Mouse (Mus musculus) G1E (cell line): ENCODE measurements around the gene Gm19345. TPM values are rescaled to one million over a fixed set of nuclear protein-coding genes. Genes with fewer than 3 reads are reported as not detected.

ENCODE experiments used
- ATAC-seq: 2 replicates; pipeline ENCODE4 v1.8.0; 2016; ENCODE audit warnings: mild to moderate bottlenecking; ENCODE audit not compliant: insufficient number of reproducible peaks, poor library complexity, low FRiP score, severe bottlenecking; ENCODE audit errors: extremely low read depth
- DNase-seq: peaks from one replicate; pipeline ENCODE4 v3.0.0; 2012; ENCODE audit warnings: low spot score
- H3K27me3 ChIP-seq: 2 replicates; pipeline ENCODE4 v1.6.1; 2012; ENCODE audit warnings: mild to moderate bottlenecking, low read length, inconsistent platforms; ENCODE audit not compliant: insufficient read depth
- H3K36me3 ChIP-seq: replicated peaks from 2 replicates; pipeline ENCODE3; 2012; ENCODE audit warnings: mild to moderate bottlenecking, inconsistent platforms
- H3K4me1 ChIP-seq: 2 replicates; pipeline ENCODE4 v1.6.1; 2012; ENCODE audit warnings: low read depth, low read length, inconsistent platforms, mixed read lengths; ENCODE audit not compliant: insufficient read depth
- H3K4me3 ChIP-seq: 2 replicates; pipeline ENCODE4 v1.5.1; 2012; ENCODE audit warnings: low read depth, mild to moderate bottlenecking, inconsistent platforms, low read length, moderate library complexity, mixed read lengths
- H3K9me3 ChIP-seq: replicated peaks from 2 replicates; pipeline ENCODE4 v1.6.1; 2012; ENCODE audit warnings: inconsistent platforms
- CTCF ChIP-seq: IDR thresholded peaks from 2 replicates; pipeline ENCODE4 v1.5.1; 2012; ENCODE audit warnings: low read depth, low read length, inconsistent platforms, mixed read lengths
- GATA1 ChIP-seq: IDR thresholded peaks from 2 replicates; pipeline ENCODE4 v1.6.1; 2012; ENCODE audit warnings: borderline replicate concordance, low read length, inconsistent platforms, mixed read lengths
- GATA2 ChIP-seq: IDR thresholded peaks from 2 replicates; pipeline ENCODE4 v1.6.1; 2012; ENCODE audit warnings: low read depth, low read length, inconsistent platforms, borderline replicate concordance
- POLR2AphosphoS5 ChIP-seq: IDR thresholded peaks from 2 replicates; pipeline ENCODE4 v1.6.1; 2012; ENCODE audit warnings: low read depth, low read length, inconsistent platforms; ENCODE audit not compliant: insufficient replicate concordance
- TAL1 ChIP-seq: conservative IDR thresholded peaks from 2 replicates; pipeline ENCODE4 v1.6.1; 2012; ENCODE audit warnings: low read depth, low read length, inconsistent platforms, mixed read lengths
- polyA plus RNA-seq: library from polyadenylated mRNA; stranded (reverse); fragments of >175 nt; gene quantifications from 2 replicates; pipeline ENCODE4 v1.2.3, GENCODE M21; 2012
- total RNA-seq, 2 experiments: library from RNA; stranded (forward) in 1 of 2; stranded (reverse) in 1 of 2; fragments of 200-1000 nt in 1 of 2; fragments of >200 nt in 1 of 2; fragmentation: Nextera tagmentation in 1 of 2; gene quantifications; 2 replicates each; pipeline ENCODE4 v1.2.3; 2014 to 2017

The Gm19345 gene
- total RNA-seq (2014; fragmentation: Nextera tagmentation): not detected in 2 replicates
- not detected in 2 replicates for total RNA-seq (2017)
- not detected in 2 replicates for polyA plus RNA-seq

DNA sequence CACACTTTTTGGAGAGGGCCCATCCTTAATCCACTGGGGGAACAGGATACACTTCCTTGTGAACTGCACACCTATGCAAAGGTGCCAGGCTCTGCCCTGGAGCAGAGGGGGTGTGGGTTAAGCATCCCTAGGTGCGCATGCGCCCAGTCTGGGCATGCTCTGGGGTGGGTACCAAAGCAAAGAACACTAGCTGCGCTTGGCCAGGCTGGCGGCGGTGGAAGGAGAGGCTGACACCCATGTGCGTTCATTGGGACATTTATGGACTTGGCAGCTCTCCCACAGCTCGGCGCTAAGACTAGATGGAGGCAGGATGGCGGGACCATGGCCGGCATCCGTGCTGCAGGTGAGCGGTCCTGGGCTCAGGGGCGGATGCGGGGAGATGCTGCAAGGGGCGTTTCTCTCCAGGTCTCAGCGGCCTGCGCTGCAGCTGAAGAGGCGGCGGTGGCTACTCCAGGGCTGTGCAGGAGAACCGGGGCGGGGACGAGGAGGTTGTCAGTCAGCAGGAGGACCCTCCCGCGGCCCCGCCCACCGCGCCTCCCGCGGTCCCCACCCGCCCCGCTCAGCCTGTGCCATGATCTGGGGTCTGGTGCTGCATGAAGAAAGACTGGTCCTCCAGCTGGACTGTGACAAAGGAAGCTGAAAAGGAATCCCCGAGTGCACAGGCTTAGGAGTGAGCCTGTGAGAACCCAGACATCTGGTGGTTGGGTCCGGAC, at the start of gene Gm19345:
Gm19345 (plus strand) TSS at position 146 of the 713 bp plus-strand sequence.
- H3K27me3 ChIP-seq: peaks cover 14% of the 10 kb centered on the region; the same call in 1 of the 2 replicates
- no peak within 1 kb of the TSS for H3K4me3 ChIP-seq
- ATAC-seq: no peak
- H3K36me3 ChIP-seq: no peaks in the 10 kb centered on the region
- TF ChIP-seq POLR2AphosphoS5: no peak
- TF ChIP-seq CTCF: no peak
- no peak for TF ChIP-seq TAL1
- no peak for TF ChIP-seq GATA1
- no peak for TF ChIP-seq GATA2
- peaks cover 3% of the 10 kb centered on the region; the same call in 1 of the 2 replicates for H3K9me3 ChIP-seq
- no peaks in the 10 kb centered on the region for H3K4me1 ChIP-seq
- DNase-seq: no peak

- ATAC-seq: no peak; the same call in 1 of the 2 replicates
Observed at GRCm38 (mm10) chr7:19802995-19803394, 48.8 kb upstream of the Gm19345 start.

GRCm38 (mm10) chr7:19806356-19806969, 45.3 kb upstream of the Gm19345 start:
- Histone ChIP-seq H3K4me3 (no peak overlapping the region), H3K36me3 (no peaks in the 10 kb centered on the region), H3K9me3 (no peaks in the 10 kb centered on the region), H3K4me1 (peaks cover 5% of the 10 kb centered on the region; the same call in 1 of the 2 replicates), H3K27me3 (peaks cover 25% of the 10 kb centered on the region; the same call in 1 of the 2 replicates)
- ATAC-seq (no peak), DNase-seq (no peak)
- TF ChIP-seq CTCF (no peak), GATA1 (no peak), POLR2AphosphoS5 (no peak), GATA2 (no peak), TAL1 (no peak)

More at GRCm38 (mm10) chr7:19802995-19803394, 48.8 kb upstream of the Gm19345 start:
- Histone ChIP-seq H3K9me3 (no peaks in the 10 kb centered on the region), H3K36me3 (no peaks in the 10 kb centered on the region), H3K27me3 (peaks cover 9% of the 10 kb centered on the region; the same call in 1 of the 2 replicates), H3K4me1 (no peaks in the 10 kb centered on the region), H3K4me3 (no peak overlapping the region)
- no peak for TF ChIP-seq POLR2AphosphoS5
- no peak for TF ChIP-seq GATA1
- no peak for TF ChIP-seq TAL1
- TF ChIP-seq GATA2: no peak
- peak; percentile 83 for TF ChIP-seq CTCF
- no peak for DNase-seq

- peaks cover 21% of the 10 kb centered on the region; the same call in 1 of the 2 replicates for H3K27me3 ChIP-seq
- TF ChIP-seq GATA2 (no peak), CTCF (no peak), GATA1 (no peak), TAL1 (no peak), POLR2AphosphoS5 (no peak)
- DNase-seq (no peak), ATAC-seq (no peak)
- H3K36me3 ChIP-seq: no peaks in the 10 kb centered on the region
- H3K9me3 ChIP-seq: no peaks in the 10 kb centered on the region
- no peak overlapping the region for H3K4me3 ChIP-seq
- H3K4me1 ChIP-seq: peaks cover 21% of the 10 kb centered on the region
Observed at GRCm38 (mm10) chr7:19809369-19809768, 42.4 kb upstream of the Gm19345 start.

DNA sequence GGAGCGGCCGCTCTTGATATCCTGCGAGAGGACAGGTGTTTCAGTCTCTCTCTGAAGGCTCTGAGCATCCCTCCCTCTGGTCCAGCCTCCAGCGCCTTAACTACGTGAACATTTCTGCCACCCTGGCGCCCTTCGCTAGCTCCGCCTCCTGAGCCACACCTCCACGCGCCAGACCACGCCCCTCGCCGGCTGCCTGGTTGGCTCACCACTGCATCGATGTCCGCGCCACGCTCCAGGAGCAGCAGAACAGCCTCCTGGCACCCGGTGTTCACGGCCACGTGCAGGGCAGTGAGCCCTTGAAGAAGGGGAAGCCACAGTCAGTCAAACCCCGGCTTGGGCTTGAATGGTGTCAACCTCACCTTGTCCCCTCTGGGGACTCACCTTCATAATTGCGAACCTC, 40.7 kb upstream of the Gm19345 start:
- ATAC-seq (no peak), DNase-seq (no peak)
- H3K4me1 ChIP-seq: peaks cover 35% of the 10 kb centered on the region
- TF ChIP-seq GATA2: no peak
- TF ChIP-seq POLR2AphosphoS5: no peak
- TF ChIP-seq GATA1: no peak
- no peak for TF ChIP-seq TAL1
- no peak for TF ChIP-seq CTCF
- no peaks in the 10 kb centered on the region for H3K36me3 ChIP-seq
- no peaks in the 10 kb centered on the region for H3K9me3 ChIP-seq
- no peak overlapping the region for H3K4me3 ChIP-seq
- H3K27me3 ChIP-seq: peaks cover 21% of the 10 kb centered on the region; the same call in 1 of the 2 replicates

- peaks cover 27% of the 10 kb centered on the region for H3K27me3 ChIP-seq
- DNase-seq: no peak
- no peaks in the 10 kb centered on the region for H3K36me3 ChIP-seq
- ATAC-seq: no peak
- no peak overlapping the region for H3K4me3 ChIP-seq
- TF ChIP-seq TAL1: no peak
- no peak for TF ChIP-seq GATA2
- no peak for TF ChIP-seq POLR2AphosphoS5
- no peaks in the 10 kb centered on the region for H3K9me3 ChIP-seq
- H3K4me1 ChIP-seq: peaks cover 54% of the 10 kb centered on the region
Observed at GRCm38 (mm10) chr7:19813161-19813560, 38.6 kb upstream of the Gm19345 start.
